Mouse (Mus musculus) kidney, embryonic 16.5 days (tissue): Measurements from ENCODE around the gene Ranbp17. TPM values are rescaled to one million over a fixed set of nuclear protein-coding genes. Genes with fewer than 3 reads are reported as not detected.

ENCODE experiments used
- ATAC-seq: fragments of 200-750 bp; cut with Nextera tagmentation; 2 replicates; pipeline ENCODE4 v1.8.0; 2017; ENCODE audit warnings: moderate TSS enrichment; ENCODE audit not compliant: low FRiP score, low TSS enrichment
- H3K27ac ChIP-seq: fragments of 300-500 bp; sonication (generic); 2 replicates; pipeline ENCODE4 v1.5.1; 2014; ENCODE audit warnings: low read length
- H3K27me3 ChIP-seq: fragments of 300-500 bp; sonication (generic); 2 replicates; pipeline ENCODE4 v1.6.1; 2014; ENCODE audit warnings: low read length, control low read depth, mixed read lengths; ENCODE audit not compliant: insufficient read depth
- H3K36me3 ChIP-seq: fragments of 300-500 bp; sonication (generic); 2 replicates; pipeline ENCODE4 v1.6.1; 2014; ENCODE audit warnings: low read length, control low read depth, mixed read lengths; ENCODE audit not compliant: insufficient read depth
- H3K4me1 ChIP-seq: fragments of 300-500 bp; sonication (generic); 2 replicates; pipeline ENCODE4 v1.6.1; 2014; ENCODE audit warnings: low read length, control low read depth, mixed read lengths; ENCODE audit not compliant: insufficient read depth
- H3K4me2 ChIP-seq: fragments of 300-500 bp; sonication (generic); replicated peaks from 2 replicates; pipeline ENCODE4 v1.6.1; 2014; ENCODE audit warnings: low read depth, low read length
- H3K4me3 ChIP-seq: fragments of 300-500 bp; sonication (generic); 2 replicates; pipeline ENCODE4 v1.5.1; 2014; ENCODE audit warnings: mild to moderate bottlenecking, low read length
- H3K9ac ChIP-seq: fragments of 300-500 bp; sonication (generic); replicated peaks from 2 replicates; pipeline ENCODE4 v1.6.1; 2014; ENCODE audit warnings: low read length
- H3K9me3 ChIP-seq: fragments of 300-500 bp; sonication (generic); 2 replicates; pipeline ENCODE4 v1.6.1; 2016; ENCODE audit warnings: low read length, control low read depth
- WGBS: fragments of 180-500 bp; shearing (Covaris S2); extraction: QIAGEN DNeasy Blood & Tissue Kit; methylation state at CpG from one replicate; pipeline ENCODE4 v1.1.7; 2014; 5-methylcytosine and 5-hydroxymethylcytosine counted together
- polyA plus RNA-seq: library from polyadenylated mRNA; unstranded; fragments of >200 nt; fragmentation: Nextera tagmentation; extraction: Ambion mirVana; gene quantifications from 2 replicates; pipeline ENCODE4 v1.2.1, GENCODE M21; 2015

Ranbp17 gene
- polyA plus RNA-seq, 1 experiment from 2014 or later: 4.7 TPM

- Histone ChIP-seq H3K27ac (no peak overlapping the region), H3K4me3 (no peak overlapping the region), H3K4me2 (no peak overlapping the region), H3K27me3 (no peaks in the 10 kb centered on the region), H3K9me3 (no peaks in the 10 kb centered on the region), H3K36me3 (no peaks in the 10 kb centered on the region), H3K9ac (no peak overlapping the region), H3K4me1 (no peaks in the 10 kb centered on the region)
- no peak for ATAC-seq
- 82% methylated on average over 2 of the region's 2 CpGs for WGBS
Observed at GRCm38 (mm10) chr11:33342061-33342460, 171.5 kb downstream of the Ranbp17 start.

- ATAC-seq: no peak
- H3K27me3 ChIP-seq: no peaks in the 10 kb centered on the region
- 54% methylated on average over 7 of the region's 7 CpGs for WGBS
Observed at GRCm38 (mm10) chr11:33336552-33337121, 176.9 kb downstream of the Ranbp17 start.

GRCm38 (mm10) chr11:33335616-33336015, 177.9 kb downstream of the Ranbp17 start:
- H3K9ac ChIP-seq: no peak overlapping the region
- no peaks in the 10 kb centered on the region for H3K9me3 ChIP-seq
- no peak overlapping the region for H3K4me2 ChIP-seq
- H3K4me1 ChIP-seq: no peaks in the 10 kb centered on the region
- no peak overlapping the region for H3K4me3 ChIP-seq
- no peaks in the 10 kb centered on the region for H3K36me3 ChIP-seq
- ATAC-seq: no peak
- 94% methylated on average over 3 of the region's 3 CpGs for WGBS
- no peak overlapping the region for H3K27ac ChIP-seq
- no peaks in the 10 kb centered on the region for H3K27me3 ChIP-seq

More at GRCm38 (mm10) chr11:33336552-33337121, 176.9 kb downstream of the Ranbp17 start:
- Histone ChIP-seq H3K9ac (no peak overlapping the region), H3K4me2 (no peak overlapping the region), H3K4me3 (no peak overlapping the region), H3K36me3 (no peaks in the 10 kb centered on the region), H3K27ac (no peak overlapping the region), H3K4me1 (no peaks in the 10 kb centered on the region), H3K9me3 (no peaks in the 10 kb centered on the region)

- no peak overlapping the region for H3K4me3 ChIP-seq
- no peaks in the 10 kb centered on the region for H3K36me3 ChIP-seq
- H3K4me1 ChIP-seq: no peaks in the 10 kb centered on the region
- ATAC-seq: no peak
- no peak overlapping the region for H3K27ac ChIP-seq
- no peaks in the 10 kb centered on the region for H3K9me3 ChIP-seq
- no peak overlapping the region for H3K4me2 ChIP-seq
- WGBS: 54% methylated on average over 5 of the region's 5 CpGs
- H3K9ac ChIP-seq: no peak overlapping the region
- no peaks in the 10 kb centered on the region for H3K27me3 ChIP-seq
Observed at GRCm38 (mm10) chr11:33332137-33332536, 181.4 kb downstream of the Ranbp17 start.

GRCm38 (mm10) chr11:33319006-33319611, 194.4 kb downstream of the Ranbp17 start:
- Histone ChIP-seq H3K4me1 (no peaks in the 10 kb centered on the region), H3K36me3 (no peaks in the 10 kb centered on the region), H3K9ac (no peak overlapping the region), H3K27me3 (no peaks in the 10 kb centered on the region), H3K27ac (no peak overlapping the region), H3K4me3 (no peak overlapping the region), H3K9me3 (no peaks in the 10 kb centered on the region), H3K4me2 (no peak overlapping the region)
- ATAC-seq: no peak
- WGBS: 67% methylated on average over 7 of the region's 7 CpGs

- H3K4me3 ChIP-seq: no peak overlapping the region
- ATAC-seq: no peak
- H3K4me2 ChIP-seq: no peak overlapping the region
- no peaks in the 10 kb centered on the region for H3K4me1 ChIP-seq
- no peak overlapping the region for H3K9ac ChIP-seq
- no peaks in the 10 kb centered on the region for H3K9me3 ChIP-seq
- no peaks in the 10 kb centered on the region for H3K36me3 ChIP-seq
- H3K27ac ChIP-seq: no peak overlapping the region
- WGBS: 48% methylated on average over 4 of the region's 4 CpGs
- no peaks in the 10 kb centered on the region for H3K27me3 ChIP-seq
Observed at GRCm38 (mm10) chr11:33309566-33309965, 204.0 kb downstream of the Ranbp17 start.

GRCm38 (mm10) chr11:33300859-33301258, 212.7 kb downstream of the Ranbp17 start:
- Histone ChIP-seq H3K36me3 (no peaks in the 10 kb centered on the region), H3K27me3 (no peaks in the 10 kb centered on the region), H3K4me2 (no peak overlapping the region), H3K4me1 (no peaks in the 10 kb centered on the region), H3K9me3 (no peaks in the 10 kb centered on the region), H3K4me3 (no peak overlapping the region), H3K9ac (no peak overlapping the region), H3K27ac (no peak overlapping the region)
- ATAC-seq: no peak
- 45% methylated on average over 8 of the region's 8 CpGs for WGBS

GRCm38 (mm10) chr11:33299371-33299770, 214.2 kb downstream of the Ranbp17 start:
- ATAC-seq: no peak
- 44% methylated on average over 11 of the region's 11 CpGs for WGBS
- no peaks in the 10 kb centered on the region for H3K27me3 ChIP-seq
- no peaks in the 10 kb centered on the region for H3K36me3 ChIP-seq
- no peak overlapping the region for H3K4me3 ChIP-seq
- H3K9ac ChIP-seq: no peak overlapping the region
- H3K27ac ChIP-seq: no peak overlapping the region
- peaks cover 4% of the 10 kb centered on the region; the same call in 1 of the 2 replicates for H3K4me1 ChIP-seq
- H3K9me3 ChIP-seq: no peaks in the 10 kb centered on the region
- no peak overlapping the region for H3K4me2 ChIP-seq

- ATAC-seq: no peak
- Histone ChIP-seq H3K4me2 (no peak overlapping the region), H3K4me1 (peaks cover 15% of the 10 kb centered on the region; the same call in 1 of the 2 replicates), H3K9ac (no peak overlapping the region), H3K36me3 (no peaks in the 10 kb centered on the region), H3K27ac (no peak overlapping the region), H3K9me3 (no peaks in the 10 kb centered on the region), H3K4me3 (no peak overlapping the region), H3K27me3 (no peaks in the 10 kb centered on the region)
- WGBS: 87% methylated on average over 8 of the region's 8 CpGs
Observed at GRCm38 (mm10) chr11:33297121-33297520, 216.4 kb downstream of the Ranbp17 start.

GRCm38 (mm10) chr11:33295422-33295821, 218.1 kb downstream of the Ranbp17 start:
- H3K4me1 ChIP-seq: peaks cover 15% of the 10 kb centered on the region; the same call in 1 of the 2 replicates
- no peak for ATAC-seq
- H3K4me2 ChIP-seq: no peak overlapping the region
- no peaks in the 10 kb centered on the region for H3K36me3 ChIP-seq
- no peaks in the 10 kb centered on the region for H3K9me3 ChIP-seq
- H3K27ac ChIP-seq: no peak overlapping the region
- H3K9ac ChIP-seq: no peak overlapping the region
- no peak overlapping the region for H3K4me3 ChIP-seq
- no peaks in the 10 kb centered on the region for H3K27me3 ChIP-seq
- WGBS: 16% methylated on average over 3 of the region's 3 CpGs
